Mouse (Mus musculus) heart, postnatal 10 days (tissue): ENCODE measurements at regions not wholly inside any gene's neighbourhood (a gene's known extent, or its start where the extent isn't known, plus 50 kb on each side); places are given as distances from the start of the nearest gene placed in this dataset.
A peak's percentile ranks its signal among the peaks of the same experiment; 100 is the strongest.

Experiments
- DNase-seq, 2 experiments: peaks; one replicate each; pipeline ENCODE4 v3.0.0; 2021
- intact Hi-C: fragments of 180-260 bp; cut with DNase I; formaldehyde crosslinking; loops from one replicate; pipeline ENCODE4 v1.15.1; 2025

DNA sequence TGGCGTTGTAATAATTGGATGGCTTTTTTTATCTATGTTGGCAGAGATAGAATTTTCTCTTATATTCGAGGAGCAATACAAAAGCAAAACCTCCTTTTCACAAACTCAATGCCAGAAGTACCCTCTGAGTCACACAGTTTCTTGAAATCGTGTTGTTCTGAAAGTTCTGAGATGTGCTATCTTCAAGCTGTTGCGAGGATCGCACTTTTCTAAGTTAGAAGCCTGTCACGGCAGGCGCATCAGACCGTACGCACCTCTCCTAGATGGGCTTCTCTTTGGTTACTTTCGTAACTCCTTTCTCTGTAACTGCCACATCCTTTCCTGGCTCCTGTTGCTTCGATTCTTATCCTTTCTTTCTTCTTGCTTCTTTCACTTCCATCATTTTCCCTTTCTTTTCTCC lies 271.2 kb upstream of the Arrdc3 start:
- intact Hi-C loops: loop anchor here (10.0 kb wide), 1 partner anchor 1157 kb away; no protein-coding TSS in a partner anchor

DNA sequence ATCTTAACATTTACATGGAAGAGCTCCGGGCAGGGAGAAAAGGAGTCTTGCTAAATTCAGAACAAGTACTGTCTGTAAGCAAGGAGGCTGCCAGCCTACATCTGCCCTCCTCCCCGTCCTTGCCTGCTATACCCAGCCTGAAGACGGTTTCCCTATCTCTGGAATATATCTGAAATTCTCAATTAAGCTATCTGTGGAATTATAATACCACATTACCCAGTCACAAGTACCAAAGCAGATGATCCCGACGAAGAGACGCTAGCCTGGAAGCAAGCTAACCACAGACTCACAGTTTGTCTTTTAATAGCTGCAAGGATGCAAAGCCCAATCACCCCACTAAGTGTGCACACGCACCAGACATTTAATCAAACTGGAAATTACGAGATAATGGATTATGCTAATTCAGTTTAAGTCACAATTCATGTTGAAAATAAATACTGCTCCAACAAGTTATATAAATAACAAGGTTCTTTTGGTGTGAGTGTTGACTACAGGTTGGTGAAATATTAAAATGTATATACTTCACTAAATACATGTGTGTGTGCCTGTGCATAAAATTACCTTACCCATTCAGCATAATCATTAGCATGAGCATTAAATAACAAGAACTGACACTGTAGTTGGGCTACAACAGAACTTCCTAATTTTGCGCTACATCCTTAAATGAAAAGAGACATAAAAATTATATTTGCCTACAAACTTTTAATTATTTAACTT lies 269.9 kb upstream of the Arrdc3 start:
- intact Hi-C loops: loop anchor here (10.0 kb wide), 1 partner anchor 1159 kb away; no protein-coding TSS in a partner anchor
- DNase-seq: no peak

More for the DNA sequence above, 271.2 kb upstream of the Arrdc3 start:
- DNase-seq: no peak

DNA sequence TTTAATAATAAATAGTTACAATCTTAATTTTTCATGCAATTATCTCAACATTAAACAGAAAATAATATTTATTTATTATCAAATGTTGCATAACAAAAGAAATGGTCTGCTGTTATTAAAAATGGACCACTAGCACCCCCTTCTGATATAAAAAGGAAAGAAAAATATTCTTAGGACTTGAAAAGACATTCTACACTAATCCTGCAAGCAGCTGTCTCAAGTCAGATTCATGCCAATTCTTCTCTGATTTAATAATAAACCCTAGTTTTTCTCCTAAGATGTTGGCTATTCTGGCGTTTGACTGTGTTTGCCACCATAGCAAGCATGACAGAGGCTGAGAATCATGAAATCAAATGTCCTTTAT lies 269.3 kb upstream of the Arrdc3 start:
- DNase-seq: no peak
- intact Hi-C loops: loop anchor here (10.0 kb wide), 1 partner anchor 1159 kb away; no protein-coding TSS in a partner anchor

DNA sequence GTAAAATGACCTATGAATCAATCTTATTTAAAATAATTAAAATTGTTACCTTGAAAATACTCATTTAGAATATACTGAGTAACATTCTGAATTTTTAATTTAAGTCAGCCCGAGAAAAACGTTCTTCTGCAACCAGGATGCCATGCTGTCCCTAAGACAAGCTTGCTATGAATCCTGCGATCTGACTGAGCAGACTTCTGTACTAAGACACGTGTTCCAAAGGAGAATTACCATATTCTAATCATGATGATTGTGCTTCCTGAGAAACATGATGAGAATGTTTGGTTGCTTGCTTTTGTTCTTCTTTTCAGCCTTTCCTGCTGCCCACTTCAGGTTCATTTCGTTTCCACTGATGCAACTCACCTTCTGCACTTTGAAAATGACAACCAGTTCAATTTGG lies 268.2 kb upstream of the Arrdc3 start:
- intact Hi-C loops: loop anchor here (10.0 kb wide), 1 partner anchor 1160 kb away; no protein-coding TSS in a partner anchor
- DNase-seq: no peak

DNA sequence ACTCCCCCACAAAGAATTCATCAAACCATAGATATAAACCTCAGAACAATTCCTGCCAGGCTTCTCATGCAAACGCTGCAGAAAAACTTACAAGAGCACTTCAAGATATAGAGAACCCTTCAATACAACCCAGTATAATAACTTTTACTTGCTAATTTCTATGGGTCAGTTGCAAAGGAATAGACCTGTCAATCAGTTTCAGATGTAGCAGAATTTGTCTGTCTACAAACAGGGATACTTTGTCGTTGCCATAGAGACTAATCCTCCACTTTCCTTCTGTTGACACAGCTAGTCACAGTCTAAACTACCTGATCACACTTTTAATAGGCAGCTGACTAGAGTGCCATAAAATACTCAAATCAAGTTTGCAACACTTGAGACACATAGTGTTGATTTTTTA lies 260.2 kb upstream of the Arrdc3 start:
- intact Hi-C loops: no loop called here
- no peak for DNase-seq

DNA sequence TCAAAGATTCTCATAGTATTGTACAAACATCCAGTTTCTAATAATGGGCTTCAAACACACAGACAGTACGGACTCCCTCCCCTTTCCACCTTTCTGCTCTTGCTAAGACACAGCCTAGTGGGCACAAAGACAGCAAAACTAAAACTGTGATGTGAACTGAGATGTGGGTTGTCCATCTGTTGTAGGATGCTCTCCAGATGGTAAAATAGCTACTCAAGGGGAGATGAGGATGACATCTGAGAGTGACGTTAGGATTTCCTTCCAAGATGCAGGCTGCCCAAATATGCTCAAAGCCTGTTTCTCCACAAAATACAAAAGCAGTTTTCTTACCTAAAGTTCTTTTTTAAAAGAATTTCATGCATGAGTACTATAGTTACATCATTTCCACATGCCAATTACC lies 241.8 kb upstream of the Arrdc3 start:
- DNase-seq: no peak
- intact Hi-C loops: no loop called here

DNA sequence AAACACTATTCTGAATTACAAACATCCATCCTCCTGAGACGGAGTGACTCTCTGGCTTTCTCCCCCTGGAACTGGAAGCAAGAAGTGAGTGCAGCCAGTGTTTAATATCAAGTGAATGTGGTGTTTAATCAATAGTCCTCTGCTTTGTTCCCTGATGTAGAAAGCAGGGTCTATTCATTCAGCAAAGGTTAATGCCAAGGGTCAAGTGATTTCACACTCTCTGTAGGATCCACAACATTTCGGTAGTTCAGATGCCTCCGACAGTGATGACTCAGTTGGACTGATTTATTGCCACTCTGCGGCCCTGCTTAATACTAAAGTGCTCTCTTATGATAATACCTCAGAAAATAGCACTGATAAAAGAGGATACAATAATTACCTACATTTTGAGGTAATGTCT lies 235.6 kb upstream of the Arrdc3 start:
- intact Hi-C loops: no loop called here
- DNase-seq: no peak

DNA sequence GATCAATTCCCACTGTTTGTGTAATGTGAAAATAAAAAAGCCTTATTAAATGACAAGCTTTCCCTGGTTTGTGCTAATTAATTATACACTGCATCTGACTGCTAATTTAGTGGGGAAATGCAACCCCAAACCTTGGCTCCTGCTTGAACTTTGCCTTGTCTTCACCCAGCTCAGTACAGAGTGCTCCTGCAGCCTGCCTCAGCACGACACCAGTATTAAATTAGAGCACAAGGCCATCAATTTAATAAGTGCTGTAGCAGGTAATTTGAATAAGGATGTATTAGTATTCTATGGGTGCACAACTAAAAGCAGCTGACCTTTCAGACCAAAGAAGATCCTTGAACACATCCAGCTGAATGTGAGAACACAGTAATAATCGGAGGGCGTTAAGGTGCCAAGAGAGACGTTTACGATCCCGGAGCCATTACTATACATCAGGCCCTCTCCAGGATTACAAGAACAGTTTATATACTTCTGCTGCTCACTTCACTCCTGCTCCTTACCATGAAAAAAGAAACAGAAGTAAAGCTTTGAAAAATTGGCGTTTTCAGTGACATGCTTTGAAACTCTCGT lies 230.1 kb upstream of the Arrdc3 start:
- DNase-seq: no peak

DNA sequence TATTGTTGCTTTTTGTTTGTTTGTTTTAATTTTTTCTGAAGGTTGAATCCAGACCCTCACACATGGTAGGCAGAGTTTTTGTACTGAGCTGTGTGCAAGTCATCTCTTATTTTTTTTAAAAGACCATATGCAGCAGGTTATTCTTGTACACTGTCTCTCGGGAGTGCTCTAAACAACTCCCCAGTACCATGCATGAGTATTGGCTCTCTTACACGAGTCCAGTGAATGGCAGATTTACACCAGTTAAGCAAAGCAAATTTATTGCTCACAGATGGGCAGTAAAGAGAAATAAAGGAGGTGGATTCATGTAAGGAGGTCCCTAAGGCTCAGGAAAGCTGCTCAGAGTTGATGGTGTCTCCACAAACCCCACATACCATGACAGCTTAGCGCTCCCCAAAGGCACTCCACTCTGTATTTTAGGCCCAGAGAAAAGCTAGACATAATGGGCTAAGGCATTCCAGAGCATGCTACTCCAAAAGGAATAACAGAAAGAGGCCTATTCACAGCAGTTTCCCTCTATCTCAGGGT lies 216.9 kb upstream of the Arrdc3 start:
- intact Hi-C loops: no loop called here
- no peak for DNase-seq

More for the DNA sequence above, 230.1 kb upstream of the Arrdc3 start:
- intact Hi-C loops: no loop called here

DNA sequence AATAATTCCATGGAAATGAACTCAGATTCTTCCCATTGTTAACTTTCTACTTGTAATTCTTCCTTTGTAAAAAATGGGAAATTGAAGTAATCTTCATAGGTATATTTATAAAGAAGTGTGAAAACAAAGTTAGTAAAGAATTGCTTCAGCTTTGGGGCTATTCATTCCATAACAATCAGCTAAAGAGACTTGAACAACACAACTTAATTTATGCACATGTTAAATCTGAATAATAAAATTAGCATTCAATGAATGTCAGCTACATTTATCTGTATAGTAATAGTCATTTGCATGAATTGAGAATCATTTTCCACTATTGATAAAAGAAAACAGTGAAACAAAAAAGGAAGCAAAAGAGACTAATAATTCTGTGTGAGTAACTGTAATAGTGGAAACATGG lies 193.3 kb upstream of the Arrdc3 start:
- DNase-seq: no peak

DNA sequence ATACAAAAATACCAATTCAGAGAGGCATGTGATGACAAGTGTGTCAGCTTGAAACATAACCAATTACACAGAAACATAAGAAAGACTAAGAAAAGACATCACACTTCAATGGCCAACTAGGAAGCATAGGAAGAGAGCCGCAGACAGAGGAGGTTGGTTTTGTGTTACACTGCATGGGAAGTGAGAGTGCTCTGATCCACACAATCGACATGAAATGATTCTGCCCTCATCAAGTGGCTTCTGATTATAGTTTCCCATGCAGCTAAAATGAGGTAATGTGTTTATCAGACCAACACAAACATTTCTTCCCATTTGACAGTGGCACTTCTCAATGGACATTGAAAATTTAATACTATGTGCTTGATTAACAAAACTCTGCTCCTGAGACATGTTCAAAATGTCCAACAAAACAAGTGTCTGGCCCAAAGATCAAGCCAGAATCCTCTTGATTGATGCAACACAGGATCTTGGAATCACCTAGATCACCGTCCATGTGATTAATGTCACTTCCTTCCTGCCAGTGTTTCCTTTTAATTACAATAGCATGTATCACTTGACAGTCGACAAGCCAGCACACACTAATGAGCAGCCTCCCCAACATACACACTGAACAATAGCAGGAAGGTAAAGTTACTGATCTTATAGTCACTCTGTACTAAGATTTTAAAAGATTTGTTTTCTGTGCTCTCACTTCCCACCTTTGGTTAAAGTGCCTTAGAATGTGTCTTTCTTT lies 192.4 kb upstream of the Arrdc3 start:
- peak; percentile 2 to 4 for DNase-seq
- intact Hi-C loops: no loop called here

More for the DNA sequence above, 193.3 kb upstream of the Arrdc3 start:
- intact Hi-C loops: no loop called here

DNA sequence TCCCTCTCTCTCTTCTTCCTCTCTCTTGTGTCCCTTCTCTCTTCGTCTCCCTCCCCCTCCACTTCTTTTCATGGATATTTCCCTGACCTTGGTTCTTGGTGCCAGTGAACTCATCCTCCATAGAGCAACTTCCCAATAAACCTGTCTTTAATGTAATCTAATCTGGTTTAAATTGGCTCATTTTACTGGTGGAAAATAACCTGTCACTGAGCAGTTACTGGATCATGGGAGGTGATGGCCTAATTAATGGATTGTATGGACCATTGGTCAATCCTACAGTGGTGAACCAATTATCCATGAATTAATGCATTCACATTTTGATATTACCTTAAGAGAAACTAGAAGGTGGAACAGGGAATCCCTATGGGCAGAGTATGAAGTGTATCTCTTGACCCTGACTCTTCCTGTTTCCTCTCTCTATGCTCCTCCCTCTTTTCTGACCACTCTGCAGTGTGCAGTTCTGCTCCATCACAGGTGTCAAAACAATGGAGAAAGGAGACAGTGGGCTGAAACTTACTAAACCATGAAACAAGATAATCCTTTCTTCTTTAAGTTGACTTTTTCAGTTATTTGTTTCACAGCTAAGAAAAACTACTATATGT lies 187.5 kb upstream of the Arrdc3 start:
- intact Hi-C loops: no loop called here
- no peak for DNase-seq

DNA sequence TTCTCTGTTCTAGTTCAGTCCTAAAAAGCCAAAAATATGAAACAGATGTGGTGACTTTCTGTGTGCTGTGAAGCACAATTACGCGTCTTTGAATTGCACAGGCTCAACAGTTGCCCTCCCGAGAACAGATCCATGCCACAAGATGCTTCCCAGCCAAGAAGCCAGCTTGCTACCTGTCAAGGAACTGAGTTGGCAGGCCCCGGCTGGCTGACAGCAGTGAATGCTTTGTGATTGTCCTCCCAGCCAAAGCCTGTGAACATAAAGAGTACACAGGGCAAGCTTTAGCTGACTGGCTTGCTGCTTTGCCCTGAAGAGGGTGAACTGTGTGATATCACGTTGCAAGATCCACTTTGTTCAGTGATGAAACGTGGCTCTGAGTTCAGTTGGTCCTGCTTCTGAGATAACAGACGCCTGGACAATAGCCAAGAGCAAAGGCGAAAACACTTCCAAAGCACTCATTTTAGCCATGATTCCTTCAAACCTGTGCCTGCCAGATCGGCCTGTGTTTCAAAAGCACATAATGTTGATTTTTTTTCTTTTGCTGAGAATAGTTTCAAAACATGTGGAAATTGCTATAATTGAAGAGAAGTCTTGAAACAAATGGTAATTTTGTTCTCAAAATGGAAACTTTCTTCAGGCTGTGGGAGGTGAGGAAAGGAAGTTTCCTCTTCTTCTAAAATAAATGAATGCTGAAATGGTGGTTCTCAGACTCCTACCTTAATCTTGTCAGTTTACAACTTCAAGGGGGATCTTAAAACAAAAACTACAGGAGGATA lies 173.5 kb upstream of the Arrdc3 start:
- intact Hi-C loops: no loop called here
- peak in 1 of 2 experiments; percentile 5 for DNase-seq

DNA sequence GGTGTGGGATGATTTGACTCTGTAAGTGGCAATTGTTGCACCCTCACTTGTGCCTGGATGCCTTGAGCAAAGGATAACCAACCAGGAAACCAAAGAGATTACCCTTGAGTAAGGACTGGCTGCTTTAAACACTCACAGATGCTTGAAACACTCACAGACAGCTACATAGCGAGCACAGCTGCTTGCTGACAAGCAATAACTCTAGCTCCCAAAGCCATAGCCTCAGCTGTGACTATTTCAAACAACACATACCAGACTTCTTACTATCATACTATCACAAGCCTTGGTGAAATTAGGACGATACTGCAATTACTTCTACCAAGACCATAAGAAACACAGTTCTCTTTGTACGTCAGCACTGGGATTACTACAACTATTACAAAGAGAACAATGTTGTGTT lies 163.9 kb upstream of the Arrdc3 start:
- no peak for DNase-seq
- intact Hi-C loops: no loop called here

DNA sequence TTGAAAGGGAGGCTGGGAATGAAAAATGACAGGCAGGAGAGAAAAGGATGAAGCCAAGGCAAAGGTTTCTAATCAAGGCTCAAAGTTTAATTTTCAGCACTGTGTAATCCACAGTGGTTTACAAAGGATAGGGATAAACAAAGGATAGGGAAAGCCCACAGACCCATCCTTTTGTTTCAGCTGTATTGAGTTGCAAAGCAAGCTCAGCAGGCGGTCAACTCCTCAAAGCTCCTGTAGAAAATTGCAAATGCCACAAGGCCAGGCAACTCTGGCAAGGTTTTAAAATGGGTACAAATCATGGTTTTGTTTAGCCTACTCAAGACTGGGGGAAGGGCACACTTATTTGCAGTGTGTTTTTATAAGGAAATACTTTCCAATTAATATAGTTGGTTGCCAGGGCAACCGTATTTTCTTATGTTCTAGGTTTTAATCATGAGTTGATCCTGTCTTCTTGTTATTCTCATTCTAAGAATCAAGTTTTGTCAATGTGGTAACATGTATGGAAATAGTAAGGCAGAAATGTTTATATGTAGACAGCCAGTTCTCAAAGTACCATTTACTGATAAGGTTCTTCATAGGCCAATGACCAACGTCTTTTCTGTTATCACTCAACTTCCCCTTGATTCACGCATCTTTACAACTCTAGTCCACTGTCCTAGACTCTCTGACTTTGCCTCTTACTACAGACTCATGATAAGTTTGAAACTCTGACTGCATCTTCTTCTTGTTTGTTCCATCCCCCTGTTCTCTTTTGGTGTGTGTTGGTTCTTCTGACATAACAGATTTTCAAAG lies 159.8 kb upstream of the Arrdc3 start:
- no peak for DNase-seq
- intact Hi-C loops: no loop called here

DNA sequence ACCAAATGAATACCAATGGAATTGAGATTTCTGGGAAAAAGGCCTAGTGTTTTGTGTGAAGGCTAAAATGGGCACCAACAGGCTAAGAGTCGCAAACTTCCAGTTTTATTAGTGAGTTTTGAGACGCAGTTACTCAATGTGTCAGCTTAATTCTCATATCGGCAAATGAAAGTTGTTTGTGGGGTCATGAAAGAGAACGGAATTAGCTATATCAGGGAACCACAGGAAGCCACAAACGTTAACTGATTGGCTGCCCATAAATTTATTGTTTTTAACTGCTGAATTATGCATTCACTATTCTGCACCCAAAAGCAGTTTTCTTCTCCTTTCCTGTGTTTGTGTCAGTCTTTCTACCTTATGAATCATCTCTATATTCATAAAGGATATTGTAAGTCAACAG lies 154.0 kb upstream of the Arrdc3 start:
- no peak for DNase-seq
- intact Hi-C loops: no loop called here

DNA sequence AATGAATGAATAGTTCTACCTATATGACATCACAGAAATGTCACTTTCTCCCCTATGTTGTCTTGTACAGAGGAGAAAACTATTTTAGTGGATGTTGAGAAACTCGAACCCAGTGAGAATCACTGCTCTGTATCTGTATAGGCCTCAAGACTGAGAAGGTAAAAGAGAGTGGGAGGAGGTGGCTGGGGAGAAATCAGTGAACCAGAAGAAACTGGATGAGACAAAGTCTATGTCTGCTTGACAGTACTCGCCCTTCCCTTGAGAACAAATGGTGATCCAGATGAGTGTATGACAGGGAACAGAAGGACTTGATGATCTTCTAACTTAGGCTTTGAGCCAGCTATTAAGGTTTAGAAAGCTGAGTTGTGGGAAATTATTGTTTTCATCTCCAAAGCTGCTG lies 137.2 kb upstream of the Arrdc3 start:
- intact Hi-C loops: loop anchor here (10.0 kb wide), 2 partner anchors 231 to 1291 kb away; no protein-coding TSS in a partner anchor
- no peak for DNase-seq

DNA sequence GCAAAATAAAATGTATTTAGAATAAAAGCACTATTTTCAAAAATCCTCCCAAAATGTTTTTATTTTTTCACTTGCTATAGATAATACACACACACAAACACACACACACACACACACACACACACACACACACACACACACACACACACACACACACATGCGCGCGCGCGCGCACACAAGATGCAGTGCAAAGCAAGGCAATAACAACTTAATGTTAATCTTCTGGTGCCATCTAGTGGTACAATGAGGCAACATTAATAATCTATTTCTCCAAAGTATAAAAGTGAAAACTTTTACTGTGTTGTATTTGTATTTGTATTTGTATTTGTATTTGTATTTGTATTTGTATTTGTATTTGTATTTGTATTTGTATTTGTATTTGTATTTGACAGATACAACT lies 136.2 kb upstream of the Arrdc3 start:
- peak in 1 of 2 experiments; percentile 10 for DNase-seq
- intact Hi-C loops: loop anchor here (10.0 kb wide), 2 partner anchors 232 to 1292 kb away; no protein-coding TSS in a partner anchor
